Mouse (Mus musculus): ENCODE measurements around the gene Myom3. TPM values are rescaled to one million over a fixed set of nuclear protein-coding genes. Genes with fewer than 3 reads are reported as not detected.

Gene Myom3
- polyA plus RNA-seq, 1 experiment = 0.26 TPM

GRCm38 (mm10) chr4:135745613-135746012, 13.9 kb upstream of the Myom3 start:
- TF ChIP-seq CTCF (IDR thresholded peaks at IDR 0.05; ENCODE audit: borderline replicate concordance, insufficient read depth, low read depth, low read length) = no peak
- no peak for TF ChIP-seq POLR2A (IDR thresholded peaks at IDR 0.05; ENCODE audit: borderline replicate concordance, insufficient read depth, low read length)
- no peaks in the 10 kb centered on the region for H3K27me3 ChIP-seq (ENCODE audit: control insufficient read depth, insufficient read depth, low read length)
- no peak overlapping the region for H3K27ac ChIP-seq (ENCODE audit: insufficient read depth, low read length)
- DNase-seq = no peak
- H3K4me1 ChIP-seq (ENCODE audit: control insufficient read depth, insufficient read depth, low read length) = no peaks in the 10 kb centered on the region
- WGBS = 69% methylated on average over 10 of the region's 10 CpGs
- H3K4me3 ChIP-seq (replicated peaks; ENCODE audit: insufficient read depth, low read depth, low read length) = no peak overlapping the region

- 74% methylated on average over 8 of the region's 8 CpGs for WGBS
- Histone ChIP-seq H3K27ac (ENCODE audit: insufficient read depth, low read length) (no peak overlapping the region), H3K4me1 (ENCODE audit: control insufficient read depth, insufficient read depth, low read length) (no peaks in the 10 kb centered on the region), H3K4me3 (replicated peaks; ENCODE audit: insufficient read depth, low read depth, low read length) (no peak overlapping the region), H3K27me3 (ENCODE audit: control insufficient read depth, insufficient read depth, low read length) (no peaks in the 10 kb centered on the region)
- no peak for DNase-seq
- TF ChIP-seq POLR2A (IDR thresholded peaks at IDR 0.05; ENCODE audit: borderline replicate concordance, insufficient read depth, low read length) = no peak
- TF ChIP-seq CTCF (IDR thresholded peaks at IDR 0.05; ENCODE audit: borderline replicate concordance, insufficient read depth, low read depth, low read length) = no peak
These were observed 8.6 kb upstream of the Myom3 start for GRCm38 (mm10) chr4:135750896-135751295.

- Histone ChIP-seq H3K4me3 (replicated peaks; ENCODE audit: insufficient read depth, low read depth, low read length) (no peak overlapping the region), H3K27me3 (ENCODE audit: control insufficient read depth, insufficient read depth, low read length) (no peaks in the 10 kb centered on the region), H3K4me1 (ENCODE audit: control insufficient read depth, insufficient read depth, low read length) (no peaks in the 10 kb centered on the region), H3K27ac (ENCODE audit: insufficient read depth, low read length) (no peak overlapping the region)
- WGBS = 51% methylated on average over 7 of the region's 7 CpGs
- TF ChIP-seq POLR2A (IDR thresholded peaks at IDR 0.05; ENCODE audit: borderline replicate concordance, insufficient read depth, low read length) (no peak), CTCF (IDR thresholded peaks at IDR 0.05; ENCODE audit: borderline replicate concordance, insufficient read depth, low read depth, low read length) (no peak)
- no peak for DNase-seq
These were observed 7.3 kb upstream of the Myom3 start for GRCm38 (mm10) chr4:135752106-135752778.

GRCm38 (mm10) chr4:135752779-135753164, 6.7 kb upstream of the Myom3 start:
- Histone ChIP-seq H3K4me1 (ENCODE audit: control insufficient read depth, insufficient read depth, low read length) (no peaks in the 10 kb centered on the region), H3K27me3 (ENCODE audit: control insufficient read depth, insufficient read depth, low read length) (no peaks in the 10 kb centered on the region), H3K27ac (ENCODE audit: insufficient read depth, low read length) (no peak overlapping the region), H3K4me3 (replicated peaks; ENCODE audit: insufficient read depth, low read depth, low read length) (no peak overlapping the region)
- TF ChIP-seq POLR2A (IDR thresholded peaks at IDR 0.05; ENCODE audit: borderline replicate concordance, insufficient read depth, low read length) = no peak
- TF ChIP-seq CTCF (IDR thresholded peaks at IDR 0.05; ENCODE audit: borderline replicate concordance, insufficient read depth, low read depth, low read length) = no peak
- WGBS = 92% methylated on average over 8 of the region's 8 CpGs
- no peak for DNase-seq

GRCm38 (mm10) chr4:135758331-135758730, 1.2 kb upstream of the Myom3 start:
- Histone ChIP-seq H3K4me3 (replicated peaks; ENCODE audit: insufficient read depth, low read depth, low read length) (no peak overlapping the region), H3K27me3 (ENCODE audit: control insufficient read depth, insufficient read depth, low read length) (no peaks in the 10 kb centered on the region; the same call in 1 of the 2 replicates), H3K27ac (ENCODE audit: insufficient read depth, low read length) (no peak overlapping the region), H3K4me1 (ENCODE audit: control insufficient read depth, insufficient read depth, low read length) (0 out of 2 replicates have a peak, but pooled peaks cover 3% of the 10 kb centered on the region)
- WGBS = 34% methylated on average over 4 of the region's 4 CpGs
- no peak for DNase-seq
- TF ChIP-seq POLR2A (IDR thresholded peaks at IDR 0.05; ENCODE audit: borderline replicate concordance, insufficient read depth, low read length) (no peak), CTCF (IDR thresholded peaks at IDR 0.05; ENCODE audit: borderline replicate concordance, insufficient read depth, low read depth, low read length) (peak; percentile 18; the same call in 1 of the 2 replicates)

GRCm38 (mm10) chr4:135758825-135759224, 690 bp upstream of the Myom3 start:
- TF ChIP-seq POLR2A (IDR thresholded peaks at IDR 0.05; ENCODE audit: borderline replicate concordance, insufficient read depth, low read length) = no peak
- TF ChIP-seq CTCF (IDR thresholded peaks at IDR 0.05; ENCODE audit: borderline replicate concordance, insufficient read depth, low read depth, low read length) = no peak
- H3K4me3 ChIP-seq (replicated peaks; ENCODE audit: insufficient read depth, low read depth, low read length) = no peak overlapping the region

GRCm38 (mm10) chr4:135761048-135761447, 1.5 kb downstream of the Myom3 start:
- Histone ChIP-seq H3K4me3 (replicated peaks; ENCODE audit: insufficient read depth, low read depth, low read length) (no peak overlapping the region), H3K4me1 (ENCODE audit: control insufficient read depth, insufficient read depth, low read length) (0 out of 2 replicates have a peak, but pooled peaks cover 3% of the 10 kb centered on the region), H3K27me3 (ENCODE audit: control insufficient read depth, insufficient read depth, low read length) (no peaks in the 10 kb centered on the region; the same call in 1 of the 2 replicates), H3K27ac (ENCODE audit: insufficient read depth, low read length) (no peak overlapping the region)
- DNase-seq = no peak
- 28% methylated on average over 8 of the region's 8 CpGs for WGBS
- no peak for TF ChIP-seq CTCF (IDR thresholded peaks at IDR 0.05; ENCODE audit: borderline replicate concordance, insufficient read depth, low read depth, low read length)
- no peak for TF ChIP-seq POLR2A (IDR thresholded peaks at IDR 0.05; ENCODE audit: borderline replicate concordance, insufficient read depth, low read length)

More at GRCm38 (mm10) chr4:135758825-135759224, 690 bp upstream of the Myom3 start:
- Histone ChIP-seq H3K27ac (ENCODE audit: insufficient read depth, low read length) (no peak overlapping the region), H3K4me1 (ENCODE audit: control insufficient read depth, insufficient read depth, low read length) (0 out of 2 replicates have a peak, but pooled peaks cover 3% of the 10 kb centered on the region), H3K27me3 (ENCODE audit: control insufficient read depth, insufficient read depth, low read length) (no peaks in the 10 kb centered on the region; the same call in 1 of the 2 replicates)
- no peak for DNase-seq
- WGBS = 40% methylated on average over 6 of the region's 6 CpGs

- TF ChIP-seq POLR2A (IDR thresholded peaks at IDR 0.05; ENCODE audit: borderline replicate concordance, insufficient read depth, low read length) (no peak), CTCF (IDR thresholded peaks at IDR 0.05; ENCODE audit: borderline replicate concordance, insufficient read depth, low read depth, low read length) (no peak)
- Histone ChIP-seq H3K27me3 (ENCODE audit: control insufficient read depth, insufficient read depth, low read length) (no peaks in the 10 kb centered on the region; the same call in 1 of the 2 replicates), H3K4me1 (ENCODE audit: control insufficient read depth, insufficient read depth, low read length) (0 out of 2 replicates have a peak, but pooled peaks cover 3% of the 10 kb centered on the region), H3K4me3 (replicated peaks; ENCODE audit: insufficient read depth, low read depth, low read length) (no peak overlapping the region), H3K27ac (ENCODE audit: insufficient read depth, low read length) (no peak overlapping the region)
- WGBS = 87% methylated on average over 7 of the region's 7 CpGs
- DNase-seq = no peak
These were observed 2.1 kb downstream of the Myom3 start for GRCm38 (mm10) chr4:135761569-135761968.
